Mouse (Mus musculus): ENCODE measurements around the gene Bmpr1a.
"Not testable (repeated sequence)": the region's sequence is repeated elsewhere in the genome, so short reads cannot be mapped to it uniquely, and the experiment has no call there.

Gene Bmpr1a

GRCm38 (mm10) chr14:34378560-34379331, 124.4 kb downstream of the Bmpr1a start:
- DNase-seq: no peak

GRCm38 (mm10) chr14:34377121-34377520, 126.0 kb downstream of the Bmpr1a start:
- DNase-seq: no peak

- no peak for DNase-seq
Observed at GRCm38 (mm10) chr14:34375941-34376340, 127.2 kb downstream of the Bmpr1a start.

GRCm38 (mm10) chr14:34375415-34375904, 127.7 kb downstream of the Bmpr1a start, which contains the start of gene Mmrn2:
Gene Mmrn2, plus strand, starts transcription at chr14:34375465.
- DNase-seq: no peak

- no peak for DNase-seq
Observed at GRCm38 (mm10) chr14:34374577-34374976, 128.6 kb downstream of the Bmpr1a start, which contains the start of gene Sncg. Gene Sncg, minus strand, starts transcription at chr14:34374789.

- no peak for DNase-seq
Observed at GRCm38 (mm10) chr14:34373581-34373980, 129.6 kb downstream of the Bmpr1a start.

GRCm38 (mm10) chr14:34372646-34373045, 130.5 kb downstream of the Bmpr1a start:
- peak; percentile 66 for DNase-seq

- DNase-seq: no peak
Observed at GRCm38 (mm10) chr14:34371763-34372162, 131.4 kb downstream of the Bmpr1a start.

GRCm38 (mm10) chr14:34370921-34371320, 132.2 kb downstream of the Bmpr1a start:
- no peak for DNase-seq

GRCm38 (mm10) chr14:34370203-34370602, 132.9 kb downstream of the Bmpr1a start:
- DNase-seq: no peak

GRCm38 (mm10) chr14:34365147-34365507, 138.0 kb downstream of the Bmpr1a start:
- no peak for DNase-seq

- not testable (repeated sequence) for DNase-seq
Observed at GRCm38 (mm10) chr14:34364254-34365146, 138.6 kb downstream of the Bmpr1a start.

GRCm38 (mm10) chr14:34363490-34364253, 139.5 kb downstream of the Bmpr1a start:
- DNase-seq: peak; percentile 63

GRCm38 (mm10) chr14:34362726-34363445, 140.3 kb downstream of the Bmpr1a start:
- DNase-seq: peak; percentile 52

- no peak for DNase-seq
Observed at GRCm38 (mm10) chr14:34362135-34362534, 141.0 kb downstream of the Bmpr1a start.
